Mouse (Mus musculus): ENCODE data around the gene Spdya. TPM values are rescaled to one million over a fixed set of nuclear protein-coding genes. Genes with fewer than 3 reads are reported as not detected.
"Not testable (repeated sequence)": the region's sequence is repeated elsewhere in the genome, so short reads cannot be mapped to it uniquely, and the experiment has no call there.

Gene Spdya
- total RNA-seq (2021) = 1 to 10 TPM in 1 of 2 experiments, under 1 TPM in 1; 0.75 to 1.1 TPM

DNA sequence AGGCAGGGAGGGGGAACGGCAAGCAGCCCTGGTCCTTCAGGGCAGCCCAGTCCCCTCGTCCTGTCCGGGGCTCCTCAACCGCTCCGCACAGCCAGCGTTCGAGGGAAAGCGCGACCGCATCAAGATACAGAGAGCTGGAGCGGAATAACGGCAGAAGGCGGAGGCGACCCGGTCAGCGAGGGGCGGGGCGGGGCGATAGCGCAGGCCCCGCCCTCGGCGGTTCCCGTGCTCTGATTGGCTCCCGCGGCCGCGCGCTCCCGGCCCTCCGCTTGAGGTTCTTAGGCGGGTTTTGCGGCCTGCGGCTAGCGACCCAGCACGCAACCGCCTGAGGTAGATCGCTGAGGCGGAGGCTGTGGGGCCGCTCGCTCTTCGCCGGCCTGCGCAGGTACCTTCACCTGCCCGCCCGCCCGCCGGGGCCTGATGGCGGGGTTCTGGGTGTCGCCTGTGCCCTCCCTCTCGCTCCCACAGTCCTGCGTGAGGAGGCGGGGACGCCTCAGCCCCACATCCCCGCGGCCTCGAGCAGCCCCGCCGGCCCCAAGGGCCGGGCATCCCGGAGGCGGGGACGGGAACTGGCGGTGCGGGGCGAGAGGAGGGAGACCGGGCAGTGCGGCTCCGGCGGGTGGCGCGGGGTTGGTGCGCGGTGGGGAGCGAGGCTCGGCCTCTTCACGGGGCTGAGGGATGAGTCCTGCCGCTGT is at the start of gene Spdya:
Gene Spdya (plus strand): TSS at position 305 of the 695 bp plus-strand sequence.
- peak; percentile 69 to 70 for DNase-seq (ENCODE audit: extremely low spot score in 1 of 2, low spot score in 1 of 2)

DNA sequence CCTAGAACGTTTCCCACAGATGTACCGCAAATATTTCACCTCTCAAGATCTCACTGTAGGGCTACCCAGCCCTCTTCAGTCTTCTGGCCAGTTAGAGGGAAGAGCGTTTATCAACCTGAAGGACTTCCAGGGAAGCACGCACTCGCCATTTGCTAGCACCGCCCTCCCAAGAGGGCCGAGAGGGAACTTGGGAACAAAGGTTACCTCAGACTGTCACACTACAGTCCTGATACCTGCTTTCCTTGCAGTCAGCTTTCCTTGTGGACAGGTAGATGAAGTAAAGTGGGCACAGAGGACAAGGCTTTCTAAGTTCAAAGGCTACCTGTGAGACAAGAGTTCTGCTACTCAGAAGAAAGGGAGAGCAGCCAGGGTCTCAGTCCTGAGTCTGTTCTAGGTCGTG is 45.0 kb upstream of the Spdya start:
- no peak for DNase-seq (ENCODE audit: extremely low spot score in 1 of 2, low spot score in 1 of 2)

DNA sequence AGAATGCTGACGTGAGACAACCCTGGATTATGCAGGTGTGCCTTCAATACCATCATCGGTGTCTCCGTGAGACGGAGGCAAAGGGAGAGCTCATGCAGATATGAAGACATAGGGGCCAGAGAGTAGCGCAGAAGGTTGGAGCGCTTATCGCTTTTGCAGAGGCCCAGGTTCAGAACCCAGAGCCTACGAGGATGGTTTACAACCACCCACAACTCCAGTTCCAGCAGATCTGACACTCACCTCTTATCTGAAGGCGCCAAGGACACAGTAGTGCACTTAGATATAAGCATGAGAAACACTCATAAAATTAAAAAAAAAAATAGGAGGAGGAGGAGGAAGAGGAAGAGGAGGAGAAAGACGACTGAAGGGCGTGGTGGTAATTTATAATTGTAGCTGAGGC is 41.6 kb upstream of the Spdya start:
- no peak for DNase-seq (ENCODE audit: extremely low spot score in 1 of 2, low spot score in 1 of 2)

DNA sequence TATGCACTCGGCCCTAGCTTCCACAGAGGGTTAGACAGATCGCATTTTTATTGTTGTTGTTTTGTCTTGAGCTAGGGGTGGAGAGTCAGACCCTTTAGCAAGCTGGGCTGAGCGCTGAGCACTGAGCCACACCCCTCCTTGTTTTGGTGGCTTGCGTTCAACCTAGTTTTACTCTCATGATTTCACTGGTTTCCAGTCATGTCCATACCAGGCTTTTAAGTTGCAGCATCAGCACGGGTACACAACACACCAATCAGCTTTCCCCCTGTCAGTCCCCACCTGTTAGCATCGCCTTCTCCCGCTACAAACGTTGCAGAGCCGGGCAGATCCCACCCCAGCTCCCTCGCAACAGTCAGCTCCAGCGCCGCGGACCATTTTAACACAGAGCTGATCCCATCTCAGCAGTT is 25.6 kb upstream of the Spdya start:
- DNase-seq (ENCODE audit: extremely low spot score in 1 of 2, low spot score in 1 of 2) = no peak

DNA sequence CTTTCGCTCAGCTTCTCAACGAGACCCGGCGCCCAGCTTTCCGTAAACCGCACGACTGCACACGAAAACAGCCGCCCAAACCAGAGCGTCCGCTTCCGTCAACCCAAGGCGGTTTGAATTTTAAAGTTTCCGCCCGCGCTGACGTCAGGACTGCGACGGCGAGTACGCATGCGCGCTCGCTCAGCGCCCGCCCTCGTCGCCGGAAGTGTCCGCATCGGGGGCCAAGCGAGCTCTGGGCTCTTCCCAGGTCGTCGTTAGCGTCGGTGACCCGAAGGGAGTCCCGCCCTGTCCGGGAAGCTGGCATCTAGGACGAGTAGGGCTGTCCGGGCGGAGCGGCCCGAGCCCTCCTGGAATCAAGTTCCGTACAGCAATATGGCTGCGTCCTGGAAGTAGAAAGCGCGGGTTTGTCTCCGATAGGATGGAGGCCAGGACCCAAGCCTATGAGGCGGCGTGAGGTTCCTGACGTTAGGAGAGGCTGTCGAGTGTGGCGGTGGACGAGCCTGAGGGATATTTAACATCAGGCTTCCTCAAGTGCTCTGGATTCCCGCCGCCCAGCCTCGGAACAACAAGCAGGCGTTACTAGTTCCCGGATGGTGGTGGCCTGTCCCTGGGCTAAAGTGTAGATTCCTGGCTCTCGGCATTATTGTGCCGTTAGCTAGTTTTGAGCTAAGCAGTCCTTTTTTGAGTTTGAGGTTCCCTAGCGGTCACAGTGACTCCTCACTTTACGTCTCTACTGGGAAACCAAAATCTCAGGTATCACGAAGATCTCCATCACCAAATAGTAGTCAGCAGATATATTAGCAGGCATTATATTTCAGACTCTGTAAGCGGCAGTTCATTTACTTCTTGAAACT is 24.9 kb upstream of the Spdya start, which contains the start of gene Ndc80:
Gene Ndc80 (minus strand): TSS at position 147 of the 854 bp plus-strand sequence.
- peak; percentile 82 to 89 for DNase-seq (ENCODE audit: extremely low spot score in 1 of 2, low spot score in 1 of 2)

DNA sequence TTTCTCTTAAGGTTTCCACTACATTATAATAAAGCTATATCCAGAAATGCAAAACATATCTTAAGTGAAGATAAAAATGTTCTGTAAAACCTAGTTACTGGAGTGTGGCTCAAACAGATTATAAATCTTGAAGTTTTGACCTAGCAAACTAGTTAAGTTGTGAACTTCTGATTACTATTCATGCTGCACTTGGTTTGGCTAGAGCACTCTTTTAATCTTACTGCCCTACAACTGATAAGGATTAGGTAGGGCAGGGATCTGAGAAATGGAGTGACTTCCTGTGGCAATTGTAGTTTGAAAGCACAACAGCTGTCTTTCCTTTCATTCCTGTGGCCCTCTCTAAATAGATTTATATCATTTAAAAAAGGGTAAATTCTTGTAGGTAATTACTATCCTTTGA is 23.8 kb upstream of the Spdya start:
- no peak for DNase-seq (ENCODE audit: extremely low spot score in 1 of 2, low spot score in 1 of 2)

DNA sequence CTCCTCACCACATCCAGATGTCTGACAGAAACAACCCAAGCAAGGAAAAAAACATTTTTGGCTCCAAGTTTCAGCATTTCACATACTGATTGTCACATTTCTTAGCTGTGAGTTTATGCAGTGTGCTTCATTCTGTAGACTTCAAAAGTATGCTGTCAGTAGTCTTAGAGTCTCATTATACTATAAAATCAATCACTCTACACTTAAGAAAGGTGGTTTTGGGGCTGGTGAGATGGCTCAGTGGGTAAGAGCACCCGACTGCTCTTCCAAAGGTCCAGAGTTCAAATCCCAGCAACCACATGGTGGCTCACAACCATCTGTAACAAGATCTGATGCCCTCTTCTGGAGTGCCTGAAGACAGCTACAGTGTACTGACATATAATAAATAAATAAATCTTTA is 16.3 kb upstream of the Spdya start:
- DNase-seq (ENCODE audit: extremely low spot score in 1 of 2, low spot score in 1 of 2) = not testable (repeated sequence)

DNA sequence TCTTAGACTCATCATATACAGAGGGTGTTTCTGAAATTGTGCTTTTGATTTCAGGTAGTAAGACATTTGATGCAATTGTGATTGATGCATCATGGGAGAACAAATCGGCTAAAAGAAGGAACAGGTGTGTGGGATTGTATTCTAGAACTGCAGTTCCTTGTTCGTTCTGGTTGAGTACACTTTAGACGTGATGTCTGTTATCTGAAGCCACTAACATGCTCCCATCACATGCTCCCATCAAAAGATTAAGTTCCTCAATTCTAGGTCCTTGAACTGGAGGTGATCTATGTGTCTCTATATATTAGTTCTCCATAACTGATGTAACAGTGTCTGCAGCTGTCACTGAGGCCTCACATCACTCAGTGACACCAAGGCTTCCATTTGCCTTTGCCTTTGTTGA is 14.7 kb upstream of the Spdya start:
- no peak for DNase-seq (ENCODE audit: extremely low spot score in 1 of 2, low spot score in 1 of 2)

DNA sequence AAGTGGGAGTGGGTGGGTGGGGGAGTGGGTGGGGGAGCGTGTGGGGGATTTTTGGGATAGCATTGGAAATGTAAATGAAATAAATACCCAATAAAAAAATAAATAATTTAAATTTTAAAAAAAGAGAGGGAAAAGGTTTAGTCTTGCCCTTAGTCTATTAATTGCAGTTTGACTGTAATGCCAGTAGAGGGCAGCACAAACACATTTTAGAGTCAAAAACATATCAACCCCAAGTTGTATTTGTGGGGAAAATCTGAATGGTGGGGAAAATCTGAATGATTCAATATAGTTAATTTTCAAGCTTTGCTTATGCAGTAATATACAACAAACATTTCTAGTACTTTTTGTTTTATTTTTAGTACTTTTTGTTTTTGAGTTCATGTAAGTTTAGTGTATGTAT is 3.3 kb upstream of the Spdya start:
- DNase-seq (ENCODE audit: extremely low spot score in 1 of 2, low spot score in 1 of 2) = peak in 1 of 2 experiments; percentile 3

DNA sequence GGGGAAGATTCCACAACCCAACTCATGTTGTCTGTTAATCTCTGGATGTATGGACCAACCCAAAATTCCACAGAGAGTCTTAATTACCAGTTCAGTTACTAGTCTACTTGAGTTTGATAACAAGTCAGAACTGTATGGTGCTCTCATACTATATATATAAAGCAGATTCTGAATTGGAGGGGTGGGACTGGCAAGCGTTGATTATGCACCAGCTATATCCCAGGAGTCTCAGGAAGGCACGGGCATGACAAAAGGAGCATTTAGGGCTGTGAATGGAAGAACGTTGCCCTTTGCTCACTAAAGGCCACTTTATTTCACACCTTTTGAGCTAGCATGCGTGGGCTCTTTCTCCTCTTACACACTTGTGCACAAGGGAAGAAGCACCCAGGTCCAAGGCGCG is 511 bp upstream of the Spdya start:
- DNase-seq (ENCODE audit: extremely low spot score in 1 of 2, low spot score in 1 of 2) = no peak

DNA sequence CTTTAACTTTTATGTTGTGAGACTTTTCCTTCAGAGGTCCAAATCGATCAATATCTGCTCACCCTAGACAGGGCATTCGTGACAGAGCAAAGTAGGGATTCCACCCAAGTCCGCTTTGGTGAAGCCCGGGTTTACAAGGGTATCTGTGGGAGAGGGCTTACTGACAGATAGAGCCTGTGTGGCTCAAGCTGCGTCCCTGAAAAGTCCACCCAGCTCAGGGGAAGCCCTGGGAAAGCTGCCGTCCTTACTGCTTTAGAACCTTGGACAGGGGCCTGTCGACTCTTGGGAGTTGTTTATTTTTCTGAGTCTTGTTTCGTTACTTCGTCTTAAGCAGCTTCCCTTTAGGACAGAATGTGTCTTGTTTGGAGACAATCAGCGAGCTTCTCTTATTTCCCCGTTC is 1.0 kb downstream of the Spdya start:
- no peak for DNase-seq (ENCODE audit: extremely low spot score in 1 of 2, low spot score in 1 of 2)

DNA sequence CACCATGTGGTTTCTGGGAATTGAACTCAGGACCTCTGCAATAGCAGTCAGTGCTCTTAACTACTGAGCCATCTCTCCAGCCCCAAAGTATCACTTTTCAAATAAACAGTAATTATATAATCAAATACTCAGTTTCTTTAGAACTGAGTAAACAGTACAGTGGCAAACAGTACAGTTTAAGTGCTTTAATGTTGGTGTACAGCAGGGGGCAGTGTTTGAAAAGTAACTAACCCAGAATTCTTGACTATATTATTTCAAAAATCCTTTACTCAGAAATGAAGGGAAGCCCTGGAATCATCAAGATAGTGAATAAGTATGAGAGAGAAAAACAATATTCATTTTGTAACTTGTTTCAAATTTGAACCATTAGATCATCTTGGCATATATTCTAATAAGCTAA is 9.8 kb downstream of the Spdya start:
- DNase-seq (ENCODE audit: extremely low spot score in 1 of 2, low spot score in 1 of 2) = peak in 1 of 2 experiments; percentile 60

DNA sequence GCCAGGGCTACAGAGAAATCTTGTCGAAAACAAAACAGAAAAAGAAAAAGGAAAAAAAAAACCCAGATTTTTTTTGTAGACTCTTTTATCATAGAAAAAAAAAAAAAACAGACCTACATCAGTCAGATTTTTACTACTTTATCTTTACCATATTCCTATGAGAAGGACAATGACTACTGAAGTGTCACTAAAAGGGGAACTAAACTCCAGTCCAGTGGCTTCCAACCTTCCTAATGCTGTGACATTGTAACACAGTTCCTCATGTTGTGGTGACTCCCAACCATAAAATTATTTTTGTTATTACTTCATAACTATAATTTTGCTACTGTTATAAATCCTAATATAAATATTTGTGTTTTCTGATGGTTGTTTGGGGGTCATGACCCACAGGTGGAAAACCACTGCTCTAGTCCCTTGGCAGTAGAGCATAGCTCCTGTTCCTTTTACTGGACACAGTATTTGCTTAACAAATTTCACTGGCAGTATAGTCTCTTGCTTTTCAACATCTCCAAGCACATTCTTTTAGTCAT is 27.4 kb downstream of the Spdya start:
- no peak for DNase-seq (ENCODE audit: extremely low spot score in 1 of 2, low spot score in 1 of 2)

DNA sequence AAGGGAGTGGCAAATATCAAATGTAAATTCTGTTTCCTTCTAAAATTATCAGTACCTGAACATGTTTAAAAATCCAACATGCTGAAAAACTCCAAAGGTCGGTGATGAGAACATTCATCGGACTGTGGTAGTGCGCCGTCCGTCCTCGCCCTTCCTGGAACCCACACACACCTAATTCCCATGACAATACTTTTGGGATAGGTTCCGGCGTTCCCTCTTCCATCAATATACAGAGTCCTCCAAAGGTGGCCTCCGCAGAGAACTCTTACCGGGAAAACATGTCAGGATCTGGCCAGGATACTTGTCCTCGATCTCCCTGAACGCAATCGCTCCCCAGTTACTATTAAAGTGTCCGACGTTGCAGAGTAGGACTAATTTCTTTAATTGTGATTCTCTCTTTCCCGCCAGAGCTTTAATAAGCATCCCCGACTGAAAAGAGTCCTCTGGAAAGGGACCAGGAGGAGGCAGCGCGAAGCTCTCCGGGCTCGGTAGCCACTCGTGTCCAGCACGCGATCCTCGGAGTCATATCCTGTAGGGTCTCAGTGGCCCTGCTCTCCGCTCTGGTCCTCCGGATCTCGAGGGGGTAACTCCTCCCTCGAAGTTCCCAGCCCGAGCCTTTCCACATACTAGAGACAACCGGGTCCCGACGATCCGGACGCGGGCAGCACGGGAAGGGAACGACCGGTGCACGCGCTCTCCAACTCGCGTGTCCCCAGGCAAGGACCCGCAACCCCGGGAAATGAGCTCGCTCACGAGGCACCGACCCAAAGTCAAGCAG is 46.2 kb downstream of the Spdya start:
- DNase-seq (ENCODE audit: extremely low spot score in 1 of 2, low spot score in 1 of 2) = no peak

DNA sequence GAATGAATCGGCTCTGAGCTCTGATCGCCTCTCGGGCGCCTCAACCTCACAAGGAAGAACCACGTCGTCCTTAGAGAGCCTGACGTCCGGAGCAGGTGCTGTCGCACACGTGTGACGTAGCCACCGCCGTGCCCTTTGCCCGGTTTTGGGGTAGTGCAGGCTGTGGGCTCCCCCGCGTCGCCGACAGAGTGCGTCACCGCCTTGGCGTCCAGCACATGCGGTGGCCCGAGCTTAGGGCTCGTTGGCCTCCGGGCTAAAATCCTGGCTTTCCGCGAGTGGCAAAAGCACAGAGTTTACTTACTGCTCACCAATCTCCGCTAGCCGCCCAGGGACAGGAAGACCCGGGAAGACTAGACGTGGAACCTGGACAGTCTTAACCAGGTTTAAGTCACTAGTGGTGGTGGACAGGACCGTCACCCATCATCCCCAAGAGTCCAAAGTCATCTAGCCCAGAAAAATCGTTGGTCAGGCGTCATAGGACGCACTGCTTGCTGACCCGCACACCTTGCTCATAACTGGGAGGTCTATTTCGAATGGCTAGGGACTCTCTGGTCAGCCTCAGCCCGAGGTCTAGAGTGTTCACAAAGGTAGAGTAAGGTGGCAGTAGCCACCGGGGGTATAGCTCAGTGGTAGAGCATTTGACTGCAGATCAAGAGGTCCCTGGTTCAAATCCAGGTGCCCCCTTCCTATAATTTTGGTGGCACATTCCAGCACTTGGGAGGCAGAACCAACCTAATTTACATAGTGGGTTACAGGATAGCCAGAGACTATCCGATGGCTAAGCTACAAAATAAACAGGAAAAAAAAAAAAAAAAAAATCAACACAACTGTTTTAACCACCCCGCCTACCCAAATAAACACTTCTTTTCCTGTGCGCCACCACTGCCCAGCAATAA is 47.0 kb downstream of the Spdya start:
- DNase-seq (ENCODE audit: extremely low spot score in 1 of 2, low spot score in 1 of 2) = peak; percentile 83 to 93

DNA sequence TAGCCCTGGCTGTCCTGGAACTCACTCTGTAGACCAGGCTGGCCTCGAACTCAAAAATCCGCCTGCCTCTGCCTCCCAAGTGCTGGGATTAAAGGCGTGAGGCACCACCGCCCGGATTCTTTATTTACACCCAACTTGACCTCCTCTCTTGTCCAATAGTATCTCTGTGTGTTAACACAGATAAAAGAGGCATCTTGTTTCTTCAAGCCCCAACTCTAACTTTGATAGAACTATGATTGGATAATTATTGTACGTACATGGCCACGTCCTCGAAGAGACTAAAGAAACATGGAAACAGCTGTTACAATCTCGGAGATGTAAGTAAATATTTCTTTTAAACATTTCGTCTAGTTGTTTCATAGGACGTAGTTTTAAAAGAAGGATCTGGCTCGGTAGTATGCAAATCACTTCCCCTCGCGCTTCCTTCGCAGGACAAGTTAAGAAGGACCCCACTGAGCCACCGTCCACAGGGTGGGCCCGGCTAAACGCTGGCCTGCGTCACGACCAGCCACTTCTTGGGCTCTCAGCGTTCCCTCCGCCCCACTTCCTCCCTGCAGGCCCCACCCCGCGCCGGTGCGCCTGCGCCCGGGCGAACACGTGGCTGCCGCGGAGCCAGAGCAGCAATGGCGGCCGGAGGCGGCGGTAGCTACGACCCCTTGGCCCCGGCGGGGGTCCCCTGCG is 63.9 kb downstream of the Spdya start, which contains the start of gene Wdr43:
Gene Wdr43 (plus strand): TSS at position 258 of the 681 bp plus-strand sequence.
- DNase-seq (ENCODE audit: extremely low spot score in 1 of 2, low spot score in 1 of 2) = peak; percentile 87 to 89

DNA sequence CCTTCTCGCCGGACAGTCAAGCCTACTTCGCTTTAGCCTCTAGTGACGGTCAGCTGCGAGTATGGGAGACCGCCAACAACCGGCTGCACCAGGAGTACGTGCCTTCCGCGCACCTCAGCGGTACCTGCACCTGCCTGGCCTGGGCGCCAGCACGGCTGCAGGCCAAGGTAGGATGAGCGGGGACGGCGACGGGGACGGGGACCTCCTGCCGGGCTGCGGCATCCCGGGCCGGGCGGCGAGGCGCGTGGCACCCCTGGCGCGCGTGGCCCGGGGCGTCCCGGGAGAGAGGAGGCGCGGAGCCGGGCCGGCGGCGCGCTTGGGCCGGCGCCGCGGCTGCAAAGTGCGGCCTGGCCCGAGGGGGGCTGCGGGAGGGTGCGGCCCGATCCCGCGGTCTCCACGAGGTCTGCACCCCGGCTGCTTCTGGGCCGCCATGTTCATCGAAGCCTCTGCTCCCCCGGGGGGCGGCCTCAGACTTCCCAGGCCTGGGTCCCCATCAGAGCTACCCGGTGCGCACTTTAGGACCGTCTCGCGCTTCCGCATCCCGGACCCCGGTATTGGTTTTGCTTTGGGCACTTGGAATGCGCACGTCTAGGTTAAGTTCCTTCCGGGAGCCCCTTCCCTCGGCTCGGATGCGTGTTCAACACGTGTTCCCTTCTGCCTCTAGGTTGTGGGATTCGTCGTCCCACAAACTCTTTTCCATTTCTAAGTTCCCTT is 64.6 kb downstream of the Spdya start:
- DNase-seq (ENCODE audit: extremely low spot score in 1 of 2, low spot score in 1 of 2) = peak; percentile 5 to 22

DNA sequence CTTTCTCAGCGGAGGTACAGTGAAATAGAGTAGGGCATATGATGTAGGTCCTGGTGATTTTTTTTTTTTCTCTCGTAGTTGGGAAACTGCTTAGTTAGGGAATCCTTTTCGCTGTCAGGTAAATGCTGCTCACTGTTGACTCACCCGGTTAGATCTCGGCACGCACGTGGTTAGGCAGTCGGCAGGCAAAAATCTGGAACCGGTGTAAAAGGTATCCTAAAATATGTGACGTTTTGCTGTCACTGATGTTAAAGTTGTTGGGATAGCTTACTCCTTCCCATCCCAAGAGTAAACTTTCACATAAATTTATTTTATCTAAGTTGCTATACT is 65.1 kb downstream of the Spdya start:
- DNase-seq (ENCODE audit: extremely low spot score in 1 of 2, low spot score in 1 of 2) = no peak
